Mouse (Mus musculus) limb, embryonic 11.5 days (tissue): ENCODE measurements around the gene Gtpbp4. TPM values are rescaled to one million over a fixed set of nuclear protein-coding genes. Genes with fewer than 3 reads are reported as not detected.

ENCODE experiments used
- ATAC-seq: fragments of 200-750 bp; cut with Nextera tagmentation; 2 replicates; pipeline ENCODE4 v1.8.0; 2017; ENCODE audit warnings: low read depth; ENCODE audit not compliant: insufficient number of reproducible peaks, low FRiP score, low TSS enrichment
- DNase-seq: peaks from one replicate; pipeline ENCODE4 v3.0.0-alpha.2; 2015; ENCODE audit warnings: low spot score
- H3K27ac ChIP-seq: fragments of 300-500 bp; sonication (generic); replicated peaks from 2 replicates; pipeline ENCODE4 v1.5.1; 2014; ENCODE audit warnings: low read depth, mild to moderate bottlenecking, low read length
- H3K27me3 ChIP-seq: fragments of 300-500 bp; sonication (generic); 2 replicates; pipeline ENCODE4 v1.6.1; 2014; ENCODE audit warnings: mild to moderate bottlenecking, low read length, mixed read lengths; ENCODE audit not compliant: control insufficient read depth, insufficient read depth
- H3K36me3 ChIP-seq: fragments of 300-500 bp; sonication (generic); 2 replicates; pipeline ENCODE4 v1.6.1; 2014; ENCODE audit warnings: mild to moderate bottlenecking, low read length, moderate library complexity, mixed read lengths; ENCODE audit not compliant: control insufficient read depth, insufficient read depth
- H3K4me1 ChIP-seq: fragments of 300-500 bp; sonication (generic); 2 replicates; pipeline ENCODE4 v1.6.1; 2014; ENCODE audit warnings: low read length, mixed read lengths; ENCODE audit not compliant: control insufficient read depth, insufficient read depth
- H3K4me2 ChIP-seq: fragments of 300-500 bp; sonication (generic); 2 replicates; pipeline ENCODE4 v1.6.1; 2014; ENCODE audit warnings: low read depth, mild to moderate bottlenecking, moderate library complexity; ENCODE audit not compliant: severe bottlenecking
- H3K4me3 ChIP-seq: fragments of 300-500 bp; sonication (generic); 2 replicates; pipeline ENCODE4 v1.5.1; 2014; ENCODE audit warnings: low read depth, low read length
- H3K9ac ChIP-seq: fragments of 300-500 bp; sonication (generic); 2 replicates; pipeline ENCODE4 v1.6.1; 2014; ENCODE audit warnings: mild to moderate bottlenecking, low read length
- H3K9me3 ChIP-seq: fragments of 300-500 bp; sonication (generic); 2 replicates; pipeline ENCODE4 v1.6.1; 2016; ENCODE audit warnings: low read length; ENCODE audit not compliant: control insufficient read depth
- WGBS: fragments of 180-500 bp; shearing (Covaris S2); extraction: QIAGEN DNeasy Blood & Tissue Kit; methylation state at CpG from one replicate; pipeline ENCODE4 v1.1.7; 2014; 5-methylcytosine and 5-hydroxymethylcytosine counted together
- polyA plus RNA-seq: library from polyadenylated mRNA; unstranded; fragments of >200 nt; fragmentation: Nextera tagmentation; extraction: Ambion mirVana; gene quantifications from 2 replicates; pipeline ENCODE4 v1.2.1, GENCODE M21; 2014

Gtpbp4 gene
- polyA plus RNA-seq: 104 and 110 TPM in 2 replicates

- H3K27ac ChIP-seq: no peak within 1 kb of the TSS
- 2% methylated on average over 51 of the region's 51 CpGs for WGBS
- H3K27me3 ChIP-seq: no peaks in the 10 kb centered on the region
- DNase-seq (peak; percentile 95), ATAC-seq (peak; percentile 97)
- peak within 1 kb of the TSS; percentile 86 for H3K9ac ChIP-seq
- no peaks in the 10 kb centered on the region for H3K9me3 ChIP-seq
- peaks cover 3% of the 10 kb centered on the region; the same call in 1 of the 2 replicates for H3K36me3 ChIP-seq
- H3K4me2 ChIP-seq: peak within 1 kb of the TSS; percentile 75
- 0 out of 2 replicates have a peak, but pooled peaks cover 5% of the 10 kb centered on the region for H3K4me1 ChIP-seq
- H3K4me3 ChIP-seq: peak within 1 kb of the TSS; percentile 94
Observed at GRCm38 (mm10) chr13:8995990-8996786, at the start of gene Gtpbp4. Gene Gtpbp4, minus strand, starts transcription at chr13:8996083.

- Histone ChIP-seq H3K4me1 (no peaks in the 10 kb centered on the region), H3K4me2 (no peak overlapping the region), H3K9ac (no peak overlapping the region), H3K27me3 (no peaks in the 10 kb centered on the region), H3K9me3 (no peaks in the 10 kb centered on the region), H3K4me3 (no peak overlapping the region), H3K36me3 (no peaks in the 10 kb centered on the region), H3K27ac (no peak overlapping the region)
- no peak for ATAC-seq
- WGBS: 92% methylated on average over 1 of the region's 1 CpGs
- DNase-seq: no peak
Observed at GRCm38 (mm10) chr13:9044731-9045130, 48.8 kb upstream of the Gtpbp4 start.

GRCm38 (mm10) chr13:9043289-9044049 lies 47.6 kb upstream of the Gtpbp4 start:
- Histone ChIP-seq H3K27ac (no peak overlapping the region), H3K36me3 (no peaks in the 10 kb centered on the region), H3K9ac (no peak overlapping the region), H3K4me1 (no peaks in the 10 kb centered on the region), H3K9me3 (no peaks in the 10 kb centered on the region), H3K4me3 (no peak overlapping the region), H3K27me3 (no peaks in the 10 kb centered on the region), H3K4me2 (no peak overlapping the region)
- 58% methylated on average over 3 of the region's 3 CpGs for WGBS
- DNase-seq (no peak), ATAC-seq (no peak)

- no peaks in the 10 kb centered on the region for H3K27me3 ChIP-seq
- DNase-seq (no peak), ATAC-seq (no peak)
- no peak overlapping the region for H3K27ac ChIP-seq
- no peaks in the 10 kb centered on the region for H3K4me1 ChIP-seq
- WGBS: no CpG with 5 or more reads among the region's 1 CpGs
- no peak overlapping the region for H3K9ac ChIP-seq
- H3K36me3 ChIP-seq: no peaks in the 10 kb centered on the region
- H3K4me2 ChIP-seq: no peak overlapping the region
- no peak overlapping the region for H3K4me3 ChIP-seq
- no peaks in the 10 kb centered on the region for H3K9me3 ChIP-seq
Observed at GRCm38 (mm10) chr13:9040626-9041025, 44.7 kb upstream of the Gtpbp4 start.

GRCm38 (mm10) chr13:9031996-9032661 lies 36.2 kb upstream of the Gtpbp4 start:
- Histone ChIP-seq H3K9ac (no peak overlapping the region), H3K4me2 (no peak overlapping the region), H3K4me3 (no peak overlapping the region), H3K36me3 (no peaks in the 10 kb centered on the region), H3K27me3 (no peaks in the 10 kb centered on the region), H3K4me1 (no peaks in the 10 kb centered on the region), H3K9me3 (no peaks in the 10 kb centered on the region), H3K27ac (no peak overlapping the region)
- ATAC-seq (no peak), DNase-seq (no peak)
- 88% methylated on average over 8 of the region's 8 CpGs for WGBS

GRCm38 (mm10) chr13:9030364-9030763 lies 34.5 kb upstream of the Gtpbp4 start:
- Histone ChIP-seq H3K27me3 (no peaks in the 10 kb centered on the region), H3K9me3 (no peaks in the 10 kb centered on the region), H3K4me1 (no peaks in the 10 kb centered on the region), H3K4me2 (no peak overlapping the region), H3K27ac (no peak overlapping the region), H3K9ac (no peak overlapping the region), H3K4me3 (no peak overlapping the region), H3K36me3 (no peaks in the 10 kb centered on the region)
- ATAC-seq: no peak
- no peak for DNase-seq
- 83% methylated on average over 4 of the region's 4 CpGs for WGBS

GRCm38 (mm10) chr13:9027251-9027650 lies 31.4 kb upstream of the Gtpbp4 start:
- H3K4me2 ChIP-seq: no peak overlapping the region
- 59% methylated on average over 1 of the region's 1 CpGs for WGBS
- no peak overlapping the region for H3K4me3 ChIP-seq
- no peak for ATAC-seq
- H3K9ac ChIP-seq: no peak overlapping the region
- no peak for DNase-seq
- no peak overlapping the region for H3K27ac ChIP-seq
- no peaks in the 10 kb centered on the region for H3K4me1 ChIP-seq
- H3K27me3 ChIP-seq: no peaks in the 10 kb centered on the region
- no peaks in the 10 kb centered on the region for H3K9me3 ChIP-seq
- H3K36me3 ChIP-seq: no peaks in the 10 kb centered on the region

GRCm38 (mm10) chr13:9022623-9023022 lies 26.7 kb upstream of the Gtpbp4 start:
- H3K4me1 ChIP-seq: no peaks in the 10 kb centered on the region
- H3K4me3 ChIP-seq: no peak overlapping the region
- no peak overlapping the region for H3K4me2 ChIP-seq
- no peaks in the 10 kb centered on the region for H3K27me3 ChIP-seq
- ATAC-seq (no peak), DNase-seq (no peak)
- H3K9ac ChIP-seq: no peak overlapping the region
- no peaks in the 10 kb centered on the region for H3K36me3 ChIP-seq
- WGBS: 81% methylated on average over 1 of the region's 1 CpGs
- H3K9me3 ChIP-seq: no peaks in the 10 kb centered on the region
- H3K27ac ChIP-seq: no peak overlapping the region
